Mouse (Mus musculus): ENCODE results near the gene Il21r. TPM values are rescaled to one million over a fixed set of nuclear protein-coding genes. Genes with fewer than 3 reads are reported as not detected.

Il21r gene
- polyA plus RNA-seq, 2 experiments, result 0.48 to 1.2 TPM

GRCm38 (mm10) chr7:125556096-125556495 is 47.1 kb upstream of the Il21r start:
- no peak for DNase-seq (ENCODE audit: low read depth in 3 of 3, low spot score in 3 of 3)
- ATAC-seq (ENCODE audit: insufficient read depth), result no peak
- no peaks in the 10 kb centered on the region for H3K9me3 ChIP-seq (ENCODE audit: control insufficient read depth, low read length)
- WGBS (ENCODE audit: insufficient replicate concordance), result 8% methylated on average over 4 of the region's 4 CpGs
- H3K4me1 ChIP-seq (replicated peaks; ENCODE audit: control insufficient read depth in 2 of 2, insufficient read depth in 2 of 2, low read length in 1 of 2), result peaks cover 11 to 43% of the 10 kb centered on the region in 2 experiments
- H3K4me2 ChIP-seq (ENCODE audit: low read depth), result peak overlapping the region; percentile 19; the same call in 1 of the 2 replicates
- H3K9ac ChIP-seq (replicated peaks), result no peak overlapping the region
- TF ChIP-seq CTCF (IDR thresholded peaks at IDR 0.05; ENCODE audit: low read depth) (no peak), EP300 (IDR thresholded peaks at IDR 0.05; ENCODE audit: low read depth) (no peak)
- no peaks in the 10 kb centered on the region for H3K27me3 ChIP-seq (ENCODE audit: control insufficient read depth, insufficient read depth, low read length)
- no peaks in the 10 kb centered on the region for H3K36me3 ChIP-seq (replicated peaks; ENCODE audit: control insufficient read depth, insufficient read depth, low read depth)
- no peak overlapping the region for H3K27ac ChIP-seq
- H3K4me3 ChIP-seq (ENCODE audit: insufficient read depth in 1 of 2, low read depth in 2 of 2, low read length in 2 of 2), result no peak overlapping the region

GRCm38 (mm10) chr7:125556865-125557264 is 46.4 kb upstream of the Il21r start:
- H3K27ac ChIP-seq, result no peak overlapping the region
- H3K4me2 ChIP-seq (ENCODE audit: low read depth), result no peak overlapping the region
- WGBS (ENCODE audit: insufficient replicate concordance), result 45% methylated on average over 8 of the region's 8 CpGs
- no peaks in the 10 kb centered on the region for H3K36me3 ChIP-seq (replicated peaks; ENCODE audit: control insufficient read depth, insufficient read depth, low read depth)
- no peaks in the 10 kb centered on the region for H3K9me3 ChIP-seq (ENCODE audit: control insufficient read depth, low read length)
- H3K4me1 ChIP-seq (replicated peaks; ENCODE audit: control insufficient read depth in 2 of 2, insufficient read depth in 2 of 2, low read length in 1 of 2), result peaks cover 8 to 40% of the 10 kb centered on the region in 2 experiments
- DNase-seq (ENCODE audit: low read depth in 3 of 3, low spot score in 3 of 3) (no peak), ATAC-seq (ENCODE audit: insufficient read depth) (no peak)
- TF ChIP-seq EP300 (IDR thresholded peaks at IDR 0.05; ENCODE audit: low read depth), result no peak
- TF ChIP-seq CTCF (IDR thresholded peaks at IDR 0.05; ENCODE audit: low read depth), result no peak
- H3K4me3 ChIP-seq (ENCODE audit: insufficient read depth in 1 of 2, low read depth in 2 of 2, low read length in 2 of 2), result no peak overlapping the region
- H3K27me3 ChIP-seq (ENCODE audit: control insufficient read depth, insufficient read depth, low read length), result no peaks in the 10 kb centered on the region
- H3K9ac ChIP-seq (replicated peaks), result no peak overlapping the region

- Histone ChIP-seq H3K36me3 (replicated peaks; ENCODE audit: control insufficient read depth, insufficient read depth, low read depth) (no peaks in the 10 kb centered on the region), H3K9ac (replicated peaks) (no peak overlapping the region), H3K27me3 (ENCODE audit: control insufficient read depth, insufficient read depth, low read length) (no peaks in the 10 kb centered on the region), H3K27ac (no peak overlapping the region), H3K4me2 (ENCODE audit: low read depth) (no peak overlapping the region), H3K4me3 (ENCODE audit: insufficient read depth in 1 of 2, low read depth in 2 of 2, low read length in 2 of 2) (no peak overlapping the region), H3K4me1 (replicated peaks; ENCODE audit: control insufficient read depth in 2 of 2, insufficient read depth in 2 of 2, low read length in 1 of 2) (peaks cover 8 to 32% of the 10 kb centered on the region in 2 experiments), H3K9me3 (ENCODE audit: control insufficient read depth, low read length) (no peaks in the 10 kb centered on the region)
- ATAC-seq (ENCODE audit: insufficient read depth) (no peak), DNase-seq (ENCODE audit: low read depth in 3 of 3, low spot score in 3 of 3) (no peak)
- TF ChIP-seq EP300 (IDR thresholded peaks at IDR 0.05; ENCODE audit: low read depth) (no peak), CTCF (IDR thresholded peaks at IDR 0.05; ENCODE audit: low read depth) (no peak)
- WGBS (ENCODE audit: insufficient replicate concordance), result 61% methylated on average over 4 of the region's 4 CpGs
Measured at GRCm38 (mm10) chr7:125558401-125558945, 44.8 kb upstream of the Il21r start.

- 54% methylated on average over 5 of the region's 5 CpGs for WGBS (ENCODE audit: insufficient replicate concordance)
- no peaks in the 10 kb centered on the region for H3K27me3 ChIP-seq (ENCODE audit: control insufficient read depth, insufficient read depth, low read length)
- H3K9me3 ChIP-seq (ENCODE audit: control insufficient read depth, low read length), result no peaks in the 10 kb centered on the region
- TF ChIP-seq CTCF (IDR thresholded peaks at IDR 0.05; ENCODE audit: low read depth) (no peak), EP300 (IDR thresholded peaks at IDR 0.05; ENCODE audit: low read depth) (no peak)
- no peak overlapping the region for H3K4me2 ChIP-seq (ENCODE audit: low read depth)
- peaks cover 8 to 32% of the 10 kb centered on the region in 2 experiments for H3K4me1 ChIP-seq (replicated peaks; ENCODE audit: control insufficient read depth in 2 of 2, insufficient read depth in 2 of 2, low read length in 1 of 2)
- H3K4me3 ChIP-seq (ENCODE audit: insufficient read depth in 1 of 2, low read depth in 2 of 2, low read length in 2 of 2), result no peak overlapping the region
- DNase-seq (ENCODE audit: low read depth in 3 of 3, low spot score in 3 of 3) (no peak), ATAC-seq (ENCODE audit: insufficient read depth) (no peak)
- no peaks in the 10 kb centered on the region for H3K36me3 ChIP-seq (replicated peaks; ENCODE audit: control insufficient read depth, insufficient read depth, low read depth)
- H3K27ac ChIP-seq, result no peak overlapping the region
- H3K9ac ChIP-seq (replicated peaks), result no peak overlapping the region
Measured at GRCm38 (mm10) chr7:125558997-125559396, 44.2 kb upstream of the Il21r start.

GRCm38 (mm10) chr7:125559537-125559936 is 43.7 kb upstream of the Il21r start:
- 79% methylated on average over 10 of the region's 10 CpGs for WGBS (ENCODE audit: insufficient replicate concordance)
- DNase-seq (ENCODE audit: low read depth in 3 of 3, low spot score in 3 of 3), result no peak
- no peaks in the 10 kb centered on the region for H3K27me3 ChIP-seq (ENCODE audit: control insufficient read depth, insufficient read depth, low read length)
- H3K4me2 ChIP-seq (ENCODE audit: low read depth), result no peak overlapping the region
- no peak overlapping the region for H3K4me3 ChIP-seq (ENCODE audit: insufficient read depth in 1 of 2, low read depth in 2 of 2, low read length in 2 of 2)
- H3K9me3 ChIP-seq (ENCODE audit: control insufficient read depth, low read length), result no peaks in the 10 kb centered on the region
- TF ChIP-seq EP300 (IDR thresholded peaks at IDR 0.05; ENCODE audit: low read depth), result no peak
- TF ChIP-seq CTCF (IDR thresholded peaks at IDR 0.05; ENCODE audit: low read depth), result no peak
- no peak overlapping the region for H3K9ac ChIP-seq (replicated peaks)
- no peak overlapping the region for H3K27ac ChIP-seq
- no peaks in the 10 kb centered on the region for H3K36me3 ChIP-seq (replicated peaks; ENCODE audit: control insufficient read depth, insufficient read depth, low read depth)
- no peak for ATAC-seq (ENCODE audit: insufficient read depth)
- H3K4me1 ChIP-seq (replicated peaks; ENCODE audit: control insufficient read depth in 2 of 2, insufficient read depth in 2 of 2, low read length in 1 of 2), result peaks cover 8 to 31% of the 10 kb centered on the region in 2 experiments
